Mouse (Mus musculus): ENCODE measurements around the gene Hist1h3f.

DNA sequence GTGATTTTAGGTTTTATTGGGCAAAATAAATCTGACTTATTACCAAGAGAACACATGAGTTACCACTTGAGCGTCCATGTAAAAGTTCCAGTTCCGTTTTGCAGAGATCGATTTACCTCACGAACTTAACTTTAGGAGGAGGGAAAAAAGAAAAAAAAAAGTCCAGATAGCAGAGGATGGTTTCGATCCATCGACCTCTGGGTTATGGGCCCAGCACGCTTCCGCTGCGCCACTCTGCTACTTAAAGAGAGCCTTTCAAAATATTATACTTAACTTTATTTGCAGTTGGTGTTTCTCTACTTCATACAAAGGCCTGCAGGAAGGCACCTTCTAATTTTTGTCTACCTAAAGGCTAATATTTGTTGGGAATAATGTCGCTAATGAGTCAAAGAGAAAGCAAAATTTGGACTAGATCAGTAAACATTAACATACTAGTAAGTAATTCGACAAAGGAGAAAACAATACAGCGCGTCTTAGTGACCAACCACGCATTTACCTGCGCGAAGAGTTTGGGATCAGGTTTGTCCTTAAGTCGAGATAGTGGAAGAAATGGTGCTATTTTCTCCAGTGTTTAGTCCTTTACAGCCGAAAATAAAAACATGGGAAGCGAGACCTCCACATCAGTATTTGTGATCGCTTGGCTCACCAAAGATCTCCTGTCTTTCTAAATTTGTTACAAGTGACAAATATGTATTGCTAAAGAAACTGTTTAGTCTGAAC lies 13.5 kb upstream of the Hist1h3f start:
- no peak for TF ChIP-seq CTCF (IDR thresholded peaks at IDR 0.05; ENCODE audit: control insufficient read depth, insufficient read depth, low read length)
- no peak for TF ChIP-seq POLR2A (IDR thresholded peaks at IDR 0.05; ENCODE audit: borderline replicate concordance, control insufficient read depth, low read depth, low read length)
